Mouse (Mus musculus) CH12.LX (cell line): ENCODE measurements around the gene Osbpl3. TPM values are rescaled to one million over a fixed set of nuclear protein-coding genes. Genes with fewer than 3 reads are reported as not detected.

ENCODE experiments used
- DNase-seq: peaks from one replicate; pipeline ENCODE4 v3.0.0-alpha.2; 2013; ENCODE audit errors: extremely low read depth
- H3K27ac ChIP-seq: 2 replicates; pipeline ENCODE4 v1.5.1; 2012; ENCODE audit warnings: low read depth, mild to moderate bottlenecking, control low read depth, moderate library complexity; ENCODE audit not compliant: insufficient read depth
- H3K27me3 ChIP-seq: replicated peaks from 2 replicates; pipeline ENCODE3; 2012; ENCODE audit warnings: inconsistent platforms
- H3K36me3 ChIP-seq, 2 experiments: replicated peaks in 1 of 2; 2 replicates each; pipeline versions ENCODE3 to v1.6.1; 2012; ENCODE audit warnings: inconsistent platforms in 1 of 2, low read length in 1 of 2, mild to moderate bottlenecking in 1 of 2, mixed read lengths in 1 of 2, moderate library complexity in 1 of 2; ENCODE audit not compliant: control insufficient read depth in 1 of 2, insufficient read depth in 1 of 2
- H3K4me1 ChIP-seq, 2 experiments: 2 replicates each; pipeline ENCODE4 v1.6.1; 2012; ENCODE audit warnings: inconsistent platforms in 1 of 2, moderate library complexity in 1 of 2; ENCODE audit not compliant: insufficient read depth in 2 of 2, control insufficient read depth in 1 of 2
- H3K4me2 ChIP-seq: 2 replicates; pipeline ENCODE4 v1.6.1; 2012; ENCODE audit warnings: low read depth, mild to moderate bottlenecking, control low read depth; ENCODE audit not compliant: poor library complexity, insufficient read depth, severe bottlenecking
- H3K4me3 ChIP-seq, 3 experiments: fragments of 150-350 bp in 1 of 3; sonication (generic) in 1 of 3; replicated peaks in 1 of 3; 2 replicates each; pipeline versions ENCODE3 to v1.5.1; 2011 to 2012; ENCODE audit warnings: low read depth in 2 of 3, low read length in 2 of 3, mild to moderate bottlenecking in 2 of 3, moderate library complexity in 2 of 3, control low read depth in 1 of 3, improper control_type of control experiment in 1 of 3, inconsistent platforms in 1 of 3, mixed read lengths in 1 of 3; ENCODE audit not compliant: poor library complexity in 1 of 3
- H3K79me2 ChIP-seq: replicated peaks from 2 replicates; pipeline ENCODE4 v1.6.1; 2012; ENCODE audit warnings: mild to moderate bottlenecking, moderate library complexity; ENCODE audit not compliant: control insufficient read depth, poor library complexity, insufficient read depth, severe bottlenecking; ENCODE audit errors: extremely low read depth
- H3K9ac ChIP-seq: 2 replicates; pipeline ENCODE4 v1.6.1; 2012; ENCODE audit warnings: low read depth, mild to moderate bottlenecking, control low read depth, moderate library complexity; ENCODE audit not compliant: insufficient read depth
- H3K9me3 ChIP-seq: replicated peaks from 2 replicates; pipeline ENCODE3; 2012; ENCODE audit warnings: low read length, inconsistent platforms, mixed read lengths
- BHLHE40 ChIP-seq: IDR thresholded peaks from 2 replicates; pipeline ENCODE4 v1.6.1; 2011; ENCODE audit warnings: mild to moderate bottlenecking, low read depth, low read length, improper control_type of control experiment
- CTCF ChIP-seq, 2 experiments: IDR thresholded peaks in 1 of 2; conservative IDR thresholded peaks in 1 of 2; 2 replicates each; pipeline ENCODE4 v1.5.1; 2011 to 2012; ENCODE audit warnings: low read depth in 2 of 2, low read length in 2 of 2, improper control_type of control experiment in 1 of 2, inconsistent platforms in 1 of 2, mild to moderate bottlenecking in 1 of 2, moderate library complexity in 1 of 2
- ELF1 ChIP-seq: IDR thresholded peaks from 2 replicates; pipeline ENCODE4 v1.6.1; 2014; ENCODE audit warnings: low read depth, mild to moderate bottlenecking, inconsistent platforms, low read length, improper control_type of control experiment
- EP300 ChIP-seq: IDR thresholded peaks from 2 replicates; pipeline ENCODE4 v1.6.1; 2011; ENCODE audit warnings: low read length, improper control_type of control experiment
- GABPA ChIP-seq: IDR thresholded peaks from 2 replicates; pipeline ENCODE4 v1.6.1; 2012; ENCODE audit warnings: low read depth, low read length, improper control_type of control experiment, inconsistent platforms; ENCODE audit not compliant: insufficient replicate concordance
- HCFC1 ChIP-seq: IDR thresholded peaks from 2 replicates; pipeline ENCODE4 v1.6.1; 2012; ENCODE audit warnings: low read depth, mild to moderate bottlenecking, inconsistent platforms, low read length, improper control_type of control experiment
- JUN ChIP-seq: IDR thresholded peaks from 2 replicates; pipeline ENCODE4 v1.6.1; 2011; ENCODE audit warnings: low read depth, mild to moderate bottlenecking, low read length, improper control_type of control experiment, moderate library complexity; ENCODE audit not compliant: insufficient read depth
- JUND ChIP-seq: conservative IDR thresholded peaks from 2 replicates; pipeline ENCODE4 v1.6.1; 2011; ENCODE audit warnings: low read depth, low read length, improper control_type of control experiment
- KAT2A ChIP-seq: IDR thresholded peaks from 2 replicates; pipeline ENCODE4 v1.6.1; 2012; ENCODE audit warnings: low read length, improper control_type of control experiment, inconsistent platforms; ENCODE audit not compliant: insufficient replicate concordance
- MAFK ChIP-seq: IDR thresholded peaks from 2 replicates; pipeline ENCODE4 v1.6.1; 2011; ENCODE audit warnings: low read length, improper control_type of control experiment; ENCODE audit not compliant: insufficient replicate concordance
- MAX ChIP-seq: IDR thresholded peaks from 2 replicates; pipeline ENCODE4 v1.6.1; 2011; ENCODE audit warnings: low read length, improper control_type of control experiment
- MYC ChIP-seq: IDR thresholded peaks from 2 replicates; pipeline ENCODE4 v1.6.1; 2011; ENCODE audit warnings: low read depth, mild to moderate bottlenecking, improper control_type of control experiment, low read length
- NELFE ChIP-seq: IDR thresholded peaks from 2 replicates; pipeline ENCODE4 v1.6.1; 2011; ENCODE audit warnings: low read depth, low read length, improper control_type of control experiment
- NRF1 ChIP-seq: IDR thresholded peaks from 2 replicates; pipeline ENCODE4 v1.6.1; 2014; ENCODE audit warnings: low read depth, mild to moderate bottlenecking, inconsistent platforms, low read length, improper control_type of control experiment, moderate library complexity
- POLR2AphosphoS2 ChIP-seq: IDR thresholded peaks from 2 replicates; pipeline ENCODE4 v1.6.1; 2011; ENCODE audit warnings: low read depth, low read length, improper control_type of control experiment
- RAD21 ChIP-seq: IDR thresholded peaks from 2 replicates; pipeline ENCODE4 v1.6.1; 2011; ENCODE audit warnings: low read depth, mild to moderate bottlenecking, low read length, improper control_type of control experiment, moderate library complexity
- SIN3A ChIP-seq: IDR thresholded peaks from 2 replicates; pipeline ENCODE4 v1.6.1; 2012; ENCODE audit warnings: low read length, improper control_type of control experiment, inconsistent platforms
- SMC3 ChIP-seq: IDR thresholded peaks from 2 replicates; pipeline ENCODE4 v1.6.1; 2011; ENCODE audit warnings: low read depth, low read length, improper control_type of control experiment
- TBP ChIP-seq: conservative IDR thresholded peaks from 2 replicates; pipeline ENCODE4 v1.6.1; 2011; ENCODE audit warnings: low read depth, low read length, improper control_type of control experiment
- UBTF ChIP-seq: IDR thresholded peaks from 2 replicates; pipeline ENCODE4 v1.6.1; 2012; ENCODE audit warnings: low read depth, mild to moderate bottlenecking, inconsistent platforms, low read length, improper control_type of control experiment, moderate library complexity
- USF1 ChIP-seq: IDR thresholded peaks from 2 replicates; pipeline ENCODE4 v1.6.1; 2014; ENCODE audit warnings: low read depth, mild to moderate bottlenecking, inconsistent platforms, low read length, improper control_type of control experiment
- USF2 ChIP-seq: conservative IDR thresholded peaks from 2 replicates; pipeline ENCODE4 v1.6.1; 2011; ENCODE audit warnings: low read depth, low read length, improper control_type of control experiment
- ZC3H11A ChIP-seq: IDR thresholded peaks from 2 replicates; pipeline ENCODE4 v1.6.1; 2012; ENCODE audit warnings: low read depth, mild to moderate bottlenecking, inconsistent platforms, low read length, improper control_type of control experiment
- ZKSCAN1 ChIP-seq: IDR thresholded peaks from 2 replicates; pipeline ENCODE4 v1.6.1; 2012; ENCODE audit warnings: low read depth, inconsistent platforms, low read length, improper control_type of control experiment, borderline replicate concordance
- ZNF384 ChIP-seq: IDR thresholded peaks from 2 replicates; pipeline ENCODE4 v1.6.1; 2012; ENCODE audit warnings: low read depth, low read length, improper control_type of control experiment, inconsistent platforms
- dilution Hi-C: fragments of 300-500 bp; cut with MboI; formaldehyde crosslinking; loops from 2 replicates; pipeline ENCODE4 v1.14.3; 2020; ENCODE audit warnings: low sequenced_read_pairs; ENCODE audit not compliant: extremely low pct_unique_long_range_greater_than_20kb, extremely low pct_ligation_motif_present
- in situ Hi-C: fragments of 300-500 bp; cut with MboI; formaldehyde crosslinking; loops from 3 replicates; pipeline ENCODE4 v1.14.3; 2019; ENCODE audit warnings: low sequenced_read_pairs, low pct_ligation_motif_present, low pct_unique_long_range_greater_than_20kb, mixed read lengths
- polyA plus RNA-seq: library from polyadenylated mRNA; unstranded; fragments of >175 nt; gene quantifications from 2 replicates; pipeline ENCODE4 v1.2.1, GENCODE M21; 2012; ENCODE audit warnings: low read depth; ENCODE audit not compliant: insufficient read length
- total RNA-seq, 2 experiments: library from RNA; depleted of rRNA; stranded (reverse); fragments of 300-350 nt in 1 of 2; fragments of >200 nt in 1 of 2; gene quantifications; 2 replicates each; pipeline ENCODE4 v1.2.3; 2012 to 2014

Osbpl3 gene
- total and polyA plus RNA-seq, 3 experiments = 2.2 to 8.1 (median 3.5) TPM

GRCm38 (mm10) chr6:50304949-50305491 lies 151.0 kb downstream of the Osbpl3 start (continued):
- TF ChIP-seq JUND = peak; percentile 66; the same call in 1 of the 2 replicates
- no peak for TF ChIP-seq TBP
- TF ChIP-seq ZC3H11A = no peak
- no peak for TF ChIP-seq USF1
- no peak for TF ChIP-seq KAT2A
- TF ChIP-seq MAX = peak; percentile 30; the same call in 1 of the 2 replicates
- peak; percentile 85 for TF ChIP-seq BHLHE40

- no peaks in the 10 kb centered on the region for H3K9me3 ChIP-seq
- peak overlapping the region; percentile 68; the same call in 1 of the 2 replicates for H3K27ac ChIP-seq
- dilution Hi-C loops (loop anchor here (25.0 kb wide), 1 partner anchor 111 kb away; no protein-coding TSS in a partner anchor), in situ Hi-C loops (loop anchor here (5.0 to 25.0 kb wide), 2 partner anchors 236 to 789 kb away; no protein-coding TSS in a partner anchor)
- peak overlapping the region; percentile 76 for H3K4me2 ChIP-seq
- peaks cover 30 to 92% of the 10 kb centered on the region in 2 experiments for H3K4me1 ChIP-seq
- H3K9ac ChIP-seq = peak overlapping the region; percentile 77
- peak; percentile 56 for DNase-seq
- no peak for TF ChIP-seq GABPA
- no peak for TF ChIP-seq JUN
- no peak for TF ChIP-seq POLR2AphosphoS2
- TF ChIP-seq NELFE = 0 out of 2 replicates have a peak, but pooled peaks have one; percentile 17
- TF ChIP-seq MAFK = no peak
- no peak for TF ChIP-seq SIN3A
- no peak for TF ChIP-seq HCFC1
- no peak for TF ChIP-seq ZC3H11A
- no peak for TF ChIP-seq ZNF384
- no peak for TF ChIP-seq USF2
- no peak for TF ChIP-seq MAX
- no peak for TF ChIP-seq KAT2A
- no peak for TF ChIP-seq MYC
- TF ChIP-seq EP300 = peak; percentile 28; the same call in 1 of the 2 replicates
- TF ChIP-seq USF1 = no peak
- TF ChIP-seq SMC3 = no peak
- no peak for TF ChIP-seq ZKSCAN1
- TF ChIP-seq RAD21 = no peak
- TF ChIP-seq BHLHE40 = 0 out of 2 replicates have a peak, but pooled peaks have one; percentile 18
- TF ChIP-seq TBP = 0 out of 2 replicates have a peak, but pooled peaks have one; percentile 24
- no peak for TF ChIP-seq NRF1
- no peak for TF ChIP-seq CTCF (conservative IDR thresholded peaks at IDR 0.05 in 1 of 2, IDR thresholded peaks at IDR 0.05 in 1 of 2; ENCODE audit: low read depth in 2 of 2, low read length in 2 of 2)
- no peak for TF ChIP-seq UBTF
- TF ChIP-seq JUND = no peak
- TF ChIP-seq ELF1 = no peak
- peaks cover 0 to 3% of the 10 kb centered on the region in 2 experiments for H3K36me3 ChIP-seq
- H3K79me2 ChIP-seq = 0 out of 2 replicates have a peak, but pooled peaks cover 2% of the 10 kb centered on the region
- no peaks in the 10 kb centered on the region for H3K27me3 ChIP-seq
- H3K4me3 ChIP-seq = peak overlapping the region in 2 of 3 experiments; percentile 11 to 18
Measured at GRCm38 (mm10) chr6:50301121-50301520, 154.9 kb downstream of the Osbpl3 start.
